Mouse (Mus musculus) ES-E14 (cell line): Measurements from ENCODE around the gene Krt2. TPM values are rescaled to one million over a fixed set of nuclear protein-coding genes. Genes with fewer than 3 reads are reported as not detected.
A peak's percentile ranks its signal among the peaks of the same experiment; 100 is the strongest.

Source experiments
- DNase-seq: peaks from one replicate; pipeline ENCODE4 v3.0.0-alpha.2; 2013; ENCODE audit warnings: low read depth, low spot score
- H3K27ac ChIP-seq: 2 replicates; pipeline ENCODE4 v1.5.1; 2012; ENCODE audit warnings: low read depth, mild to moderate bottlenecking, low read length, moderate library complexity, mixed read lengths; ENCODE audit not compliant: poor library complexity, insufficient read depth, severe bottlenecking
- H3K36me3 ChIP-seq: 2 replicates; pipeline ENCODE4 v1.6.1; 2012; ENCODE audit warnings: mild to moderate bottlenecking, low read length, moderate library complexity, mixed read lengths; ENCODE audit not compliant: control insufficient read depth, poor library complexity, insufficient read depth, severe bottlenecking
- H3K4me1 ChIP-seq, 2 experiments: fragments of 150-350 bp in 1 of 2; sonication (generic) in 1 of 2; 2 replicates each; pipeline ENCODE4 v1.6.1; 2012; ENCODE audit warnings: low read length in 2 of 2, mild to moderate bottlenecking in 1 of 2, mixed read lengths in 1 of 2; ENCODE audit not compliant: control insufficient read depth in 2 of 2, insufficient read depth in 2 of 2, poor library complexity in 1 of 2
- H3K4me3 ChIP-seq, 2 experiments: fragments of 150-350 bp in 1 of 2; sonication (generic) in 1 of 2; 2 replicates each; pipeline ENCODE4 v1.5.1; 2012; ENCODE audit warnings: low read length in 2 of 2, low read depth in 1 of 2, mild to moderate bottlenecking in 1 of 2, mixed read lengths in 1 of 2; ENCODE audit not compliant: insufficient read depth in 1 of 2, poor library complexity in 1 of 2, severe bottlenecking in 1 of 2
- H3K9ac ChIP-seq: 2 replicates; pipeline ENCODE4 v1.6.1; 2012; ENCODE audit warnings: low read depth, mild to moderate bottlenecking, low read length, mixed read lengths; ENCODE audit not compliant: poor library complexity, insufficient read depth, severe bottlenecking
- H3K9me3 ChIP-seq: fragments of 150-350 bp; sonication (generic); 2 replicates; pipeline ENCODE4 v1.6.1; 2012; ENCODE audit warnings: low read depth, mild to moderate bottlenecking, low read length; ENCODE audit not compliant: control insufficient read depth, insufficient read depth
- CHD2 ChIP-seq: IDR thresholded peaks from 2 replicates; pipeline ENCODE4 v1.6.1; 2014; ENCODE audit warnings: mild to moderate bottlenecking, low read depth, low read length, inconsistent platforms
- HCFC1 ChIP-seq: IDR thresholded peaks from 2 replicates; pipeline ENCODE4 v1.6.1; 2012; ENCODE audit warnings: low read length, inconsistent platforms, borderline replicate concordance; ENCODE audit not compliant: insufficient read depth
- MAFK ChIP-seq: IDR thresholded peaks from 2 replicates; pipeline ENCODE4 v1.6.1; 2014; ENCODE audit warnings: mild to moderate bottlenecking, low read depth, low read length, inconsistent platforms; ENCODE audit not compliant: insufficient read depth
- ZC3H11A ChIP-seq: IDR thresholded peaks from 2 replicates; pipeline ENCODE4 v1.6.1; 2012; ENCODE audit warnings: low read depth, mild to moderate bottlenecking, inconsistent platforms, low read length, borderline replicate concordance
- ZNF384 ChIP-seq: IDR thresholded peaks from 2 replicates; pipeline ENCODE4 v1.6.1; 2012; ENCODE audit warnings: low read depth, low read length, inconsistent platforms
- in situ Hi-C, 2 experiments: fragments of 600-800 bp; cut with MboI; formaldehyde crosslinking; loops; one replicate each; pipeline ENCODE4 v1.15.1; 2025; ENCODE audit warnings: low sequenced_read_pairs in 2 of 2, inconsistent platforms in 1 of 2; ENCODE audit not compliant: unreplicated experiment in 2 of 2
- total RNA-seq: library from RNA; depleted of rRNA; stranded (reverse); fragments of 300-350 nt; gene quantifications from 2 replicates; pipeline ENCODE4 v1.2.3, GENCODE M21; 2012

Krt2 gene
- total RNA-seq, 1 experiment, result not detected

DNA sequence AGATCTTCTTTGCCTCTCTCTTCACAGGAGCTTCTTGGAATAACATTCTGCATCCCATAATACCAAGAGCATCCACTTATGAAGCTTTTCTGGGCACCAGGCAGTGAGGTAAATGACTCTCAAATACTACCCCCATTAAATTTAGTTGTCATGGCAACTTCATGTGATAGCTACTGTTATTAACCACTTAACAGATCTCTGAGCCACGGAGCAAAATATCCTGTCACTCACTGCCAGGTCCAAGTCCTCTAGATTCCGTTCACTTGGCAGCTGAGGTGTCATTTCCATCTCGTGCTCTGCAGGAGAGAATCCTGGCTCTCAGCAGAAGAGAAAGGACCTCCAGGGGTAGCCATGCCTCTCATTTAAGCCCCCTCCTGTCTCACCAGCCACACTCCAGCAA is 27.1 kb downstream of the Krt2 start:
- H3K9ac ChIP-seq, result no peak overlapping the region
- in situ Hi-C loops, result no loop called here
- H3K9me3 ChIP-seq, result no peaks in the 10 kb centered on the region
- TF ChIP-seq HCFC1 (no peak), CHD2 (no peak), ZNF384 (no peak), MAFK (no peak), ZC3H11A (no peak)
- H3K4me3 ChIP-seq, result no peak overlapping the region
- no peak overlapping the region for H3K27ac ChIP-seq
- DNase-seq, result no peak
- no peaks in the 10 kb centered on the region for H3K36me3 ChIP-seq
- no peaks in the 10 kb centered on the region for H3K4me1 ChIP-seq

DNA sequence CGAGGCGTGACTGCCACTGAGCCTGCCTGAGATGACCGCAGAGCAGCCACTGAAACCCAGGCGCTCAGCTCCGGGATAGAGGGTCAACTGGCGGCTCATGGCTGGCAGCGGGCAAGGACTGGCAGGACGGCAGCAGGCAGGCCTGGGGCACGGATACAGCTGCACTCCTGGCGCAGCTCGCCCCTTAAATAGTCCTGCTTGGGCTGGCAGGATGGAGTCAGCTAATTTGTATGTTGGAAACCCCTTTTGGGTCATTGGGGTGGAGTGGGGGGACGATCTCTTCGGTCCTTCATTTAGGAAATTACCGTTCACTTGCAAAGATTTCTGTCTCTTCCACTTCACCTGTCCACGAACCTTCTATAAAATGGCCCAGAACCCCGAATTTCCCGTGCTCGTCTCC is 31.6 kb downstream of the Krt2 start, which contains the start of gene Krt72:
Krt72 (minus strand) TSS at position 101 of the 400 bp plus-strand sequence.
- no peak within 1 kb of the TSS for H3K9ac ChIP-seq
- no peak for DNase-seq
- H3K4me1 ChIP-seq, result no peaks in the 10 kb centered on the region
- TF ChIP-seq MAFK, result no peak
- no peak for TF ChIP-seq HCFC1
- no peak for TF ChIP-seq ZC3H11A
- no peak for TF ChIP-seq ZNF384
- no peak for TF ChIP-seq CHD2
- H3K27ac ChIP-seq, result no peak within 1 kb of the TSS
- in situ Hi-C loops, result no loop called here
- H3K36me3 ChIP-seq, result no peaks in the 10 kb centered on the region
- H3K9me3 ChIP-seq, result no peaks in the 10 kb centered on the region
- peak within 1 kb of the TSS; percentile 16 to 39; a peak in 3 of 4 replicates for H3K4me3 ChIP-seq

DNA sequence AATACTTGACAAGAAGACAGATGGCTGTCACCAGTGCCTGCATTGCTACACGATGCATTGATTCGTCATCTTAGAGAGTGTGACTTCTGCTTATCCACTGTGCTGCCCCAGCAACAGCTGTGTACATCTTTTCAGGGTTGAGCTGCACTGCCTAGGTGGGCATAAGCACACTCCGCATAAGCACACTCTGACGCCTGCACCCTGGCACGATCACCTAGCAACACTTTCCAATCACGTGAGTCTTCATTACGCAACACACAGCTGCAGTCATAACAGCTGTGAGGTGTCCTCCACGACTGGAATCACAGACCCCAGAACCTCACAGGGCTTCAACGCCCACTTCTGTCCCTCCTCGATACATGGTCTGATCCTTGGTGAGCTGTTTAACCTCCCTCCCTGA is 44.5 kb downstream of the Krt2 start:
- no peak overlapping the region for H3K9ac ChIP-seq
- no peak for TF ChIP-seq ZNF384
- no peak for TF ChIP-seq HCFC1
- no peak for TF ChIP-seq MAFK
- TF ChIP-seq CHD2, result no peak
- no peak for TF ChIP-seq ZC3H11A
- H3K27ac ChIP-seq, result no peak overlapping the region
- no peaks in the 10 kb centered on the region for H3K36me3 ChIP-seq
- in situ Hi-C loops, result loop anchor here (5.0 to 10.0 kb wide), 3 partner anchors 199 to 291 kb away; no protein-coding TSS in a partner anchor
- H3K4me3 ChIP-seq, result no peak overlapping the region
- peaks cover 0 to 7% of the 10 kb centered on the region in 2 experiments; a peak in 1 of 4 replicates for H3K4me1 ChIP-seq
- no peak for DNase-seq
- no peaks in the 10 kb centered on the region for H3K9me3 ChIP-seq

- H3K9me3 ChIP-seq, result no peaks in the 10 kb centered on the region
- peak; percentile 94 for DNase-seq
- H3K27ac ChIP-seq, result no peak overlapping the region
- H3K4me3 ChIP-seq, result no peak overlapping the region
- in situ Hi-C loops, result loop anchor here (5.0 to 10.0 kb wide), 3 partner anchors 200 to 292 kb away; no protein-coding TSS in a partner anchor
- peaks cover 0 to 7% of the 10 kb centered on the region in 2 experiments; a peak in 1 of 4 replicates for H3K4me1 ChIP-seq
- no peaks in the 10 kb centered on the region for H3K36me3 ChIP-seq
- TF ChIP-seq MAFK (no peak), ZC3H11A (peak; percentile 85), HCFC1 (no peak), CHD2 (no peak), ZNF384 (no peak)
- H3K9ac ChIP-seq, result no peak overlapping the region
Measured at GRCm38 (mm10) chr15:101772711-101773081, 45.3 kb downstream of the Krt2 start.

GRCm38 (mm10) chr15:101772080-101772710 is 45.8 kb downstream of the Krt2 start:
- TF ChIP-seq CHD2, result no peak
- TF ChIP-seq MAFK, result no peak
- no peak; the same call in 1 of the 2 replicates for TF ChIP-seq HCFC1
- no peak for TF ChIP-seq ZC3H11A
- TF ChIP-seq ZNF384, result no peak
- in situ Hi-C loops, result loop anchor here (5.0 to 10.0 kb wide), 3 partner anchors 200 to 293 kb away; no protein-coding TSS in a partner anchor
- Histone ChIP-seq H3K27ac (no peak overlapping the region), H3K9ac (no peak overlapping the region), H3K9me3 (no peaks in the 10 kb centered on the region), H3K4me3 (no peak overlapping the region), H3K36me3 (no peaks in the 10 kb centered on the region), H3K4me1 (peaks cover 0 to 7% of the 10 kb centered on the region in 2 experiments; a peak in 1 of 4 replicates)
- peak; percentile 16 for DNase-seq
